Mouse (Mus musculus) cortical plate, adult 2 months (tissue): ENCODE measurements at regions not wholly inside any gene's neighbourhood (a gene's known extent, or its start where the extent isn't known, plus 50 kb on each side); places are given as distances from the start of the nearest gene placed in this dataset.

ENCODE experiments used
- H3K27ac ChIP-seq: fragments of 200-500 bp; 2 replicates; pipeline ENCODE4 v1.5.1; 2012; ENCODE audit warnings: low read length, control low read depth, inconsistent platforms; ENCODE audit not compliant: insufficient read depth
- H3K4me1 ChIP-seq: fragments of 200-500 bp; 2 replicates; pipeline ENCODE4 v1.6.1; 2011; ENCODE audit warnings: low read length; ENCODE audit not compliant: control insufficient read depth, insufficient read depth
- H3K4me3 ChIP-seq: fragments of 200-500 bp; 2 replicates; pipeline ENCODE4 v1.5.1; 2011; ENCODE audit warnings: mild to moderate bottlenecking, low read length, control low read depth; ENCODE audit not compliant: insufficient read depth
- CTCF ChIP-seq: fragments of 200-500 bp; IDR thresholded peaks from 2 replicates; pipeline ENCODE4 v1.5.1; 2011; ENCODE audit warnings: mild to moderate bottlenecking, control low read depth, low read length; ENCODE audit not compliant: insufficient read depth; ENCODE audit errors: extremely low read depth
- POLR2A ChIP-seq: fragments of 200-500 bp; IDR thresholded peaks from 2 replicates; pipeline ENCODE4 v1.6.1; 2011; ENCODE audit warnings: mild to moderate bottlenecking, low read length, control low read depth; ENCODE audit not compliant: insufficient read depth; ENCODE audit errors: extremely low read depth

GRCm38 (mm10) chr2:174532671-174533363 lies 59.9 kb upstream of the Prelid3b start:
- Histone ChIP-seq H3K4me1 (no peaks in the 10 kb centered on the region), H3K27ac (no peak overlapping the region), H3K4me3 (no peak overlapping the region)
- TF ChIP-seq POLR2A (no peak), CTCF (peak; percentile 68)

GRCm38 (mm10) chr2:174540717-174541116 lies 67.8 kb upstream of the Prelid3b start:
- Histone ChIP-seq H3K4me1 (no peaks in the 10 kb centered on the region), H3K27ac (no peak overlapping the region), H3K4me3 (no peak overlapping the region)
- TF ChIP-seq POLR2A, result no peak
- TF ChIP-seq CTCF, result no peak

- Histone ChIP-seq H3K27ac (no peak overlapping the region), H3K4me1 (no peaks in the 10 kb centered on the region), H3K4me3 (no peak overlapping the region)
- TF ChIP-seq CTCF (0 out of 2 replicates have a peak, but pooled peaks have one; percentile 8), POLR2A (no peak)
Measured at GRCm38 (mm10) chr2:174547207-174547606, 74.3 kb upstream of the Prelid3b start.

- Histone ChIP-seq H3K27ac (no peak overlapping the region), H3K4me3 (no peak overlapping the region), H3K4me1 (no peaks in the 10 kb centered on the region)
- TF ChIP-seq POLR2A (no peak), CTCF (no peak)
Measured at GRCm38 (mm10) chr2:174547701-174548100, 74.8 kb upstream of the Prelid3b start.

- Histone ChIP-seq H3K4me3 (no peak overlapping the region), H3K27ac (no peak overlapping the region), H3K4me1 (no peaks in the 10 kb centered on the region)
- TF ChIP-seq POLR2A (no peak), CTCF (no peak)
Measured at GRCm38 (mm10) chr2:174548776-174549175, 75.9 kb upstream of the Prelid3b start.

- H3K4me1 ChIP-seq, result no peaks in the 10 kb centered on the region
- H3K27ac ChIP-seq, result no peak overlapping the region
- TF ChIP-seq POLR2A (no peak), CTCF (no peak)
- no peak overlapping the region for H3K4me3 ChIP-seq
Measured at GRCm38 (mm10) chr2:174555778-174556177, 82.9 kb upstream of the Prelid3b start.

- Histone ChIP-seq H3K4me1 (peaks cover 3% of the 10 kb centered on the region), H3K4me3 (no peak overlapping the region), H3K27ac (no peak overlapping the region)
- TF ChIP-seq POLR2A (no peak), CTCF (no peak)
Measured at GRCm38 (mm10) chr2:174561828-174562429, 81.4 kb upstream of the Zfp831 start.

- TF ChIP-seq CTCF, result no peak
- TF ChIP-seq POLR2A, result no peak
- no peak overlapping the region for H3K4me3 ChIP-seq
- no peak overlapping the region for H3K27ac ChIP-seq
- peaks cover 3% of the 10 kb centered on the region for H3K4me1 ChIP-seq
Measured at GRCm38 (mm10) chr2:174563917-174564316, 79.4 kb upstream of the Zfp831 start.

GRCm38 (mm10) chr2:174564817-174565216 lies 78.5 kb upstream of the Zfp831 start:
- 0 out of 2 replicates have a peak overlapping the region, but pooled peaks have one; percentile 6 for H3K27ac ChIP-seq

GRCm38 (mm10) chr2:174565891-174566290 lies 77.4 kb upstream of the Zfp831 start:
- Histone ChIP-seq H3K27ac (no peak overlapping the region), H3K4me3 (no peak overlapping the region), H3K4me1 (peaks cover 3% of the 10 kb centered on the region)
- TF ChIP-seq POLR2A, result no peak
- TF ChIP-seq CTCF, result no peak

More at GRCm38 (mm10) chr2:174564817-174565216, 78.5 kb upstream of the Zfp831 start:
- H3K4me3 ChIP-seq, result no peak overlapping the region
- no peak for TF ChIP-seq CTCF
- no peak for TF ChIP-seq POLR2A
- peaks cover 3% of the 10 kb centered on the region for H3K4me1 ChIP-seq
